Mouse (Mus musculus): ENCODE results near the gene Ddx52. TPM values are rescaled to one million over a fixed set of nuclear protein-coding genes. Genes with fewer than 3 reads are reported as not detected.

The Ddx52 gene
- 8.8 and 10.2 TPM in 2 replicates for polyA plus RNA-seq (2012; rRNA removed)

GRCm38 (mm10) chr11:83941950-83942840 lies at the start of gene Ddx52:
Gene Ddx52, plus strand, starts transcription at chr11:83942062.

GRCm38 (mm10) chr11:83963991-83964921 lies 22.4 kb downstream of the Ddx52 start, which contains the start of gene Synrg:
Gene Synrg, plus strand, starts transcription at chr11:83964428.

Other genes with a start within 250 kb of the Ddx52 start
- 6.2 and 8.7 TPM in 2 replicates for gene Wfdc17, start 238.1 kb upstream of the Ddx52 start, polyA plus RNA-seq (2012; rRNA removed)
- gene Wfdc18, start 233.0 kb upstream of the Ddx52 start, polyA plus RNA-seq (2012; rRNA removed) = 0.11 TPM in 1 of 2 replicates, not detected in the other
- 4.8 and 7.4 TPM in 2 replicates for gene Wfdc21, start 195.1 kb upstream of the Ddx52 start, polyA plus RNA-seq (2012; rRNA removed)
- 3.8 and 4.4 TPM in 2 replicates for gene Heatr6, start 188.4 kb upstream of the Ddx52 start, polyA plus RNA-seq (2012; rRNA removed)
- gene Hnf1b, start 92.0 kb upstream of the Ddx52 start, polyA plus RNA-seq (2012; rRNA removed) = 1.7 and 1.9 TPM in 2 replicates
- gene Synrg, start 22.4 kb downstream of the Ddx52 start, polyA plus RNA-seq (2012; rRNA removed) = 3.7 and 4.1 TPM in 2 replicates
- gene Dusp14, start 127.2 kb downstream of the Ddx52 start, polyA plus RNA-seq (2012; rRNA removed) = 0.55 and 0.69 TPM in 2 replicates
- gene Tada2a, start 187.5 kb downstream of the Ddx52 start, polyA plus RNA-seq (2012; rRNA removed) = 11.2 and 11.3 TPM in 2 replicates
- gene Acaca, start 187.6 kb downstream of the Ddx52 start, polyA plus RNA-seq (2012; rRNA removed) = 4.3 and 5.0 TPM in 2 replicates
- gene Gm11437, start 225.4 kb downstream of the Ddx52 start, polyA plus RNA-seq (2012; rRNA removed) = not detected in 2 replicates